Mouse (Mus musculus) MN1 (cell line): ENCODE results near the gene Mea1.

Experiments used
- DNase-seq: peaks from one replicate; pipeline ENCODE4 v3.0.0-alpha.2; 2016; ENCODE audit warnings: low spot score

Mea1 gene

DNA sequence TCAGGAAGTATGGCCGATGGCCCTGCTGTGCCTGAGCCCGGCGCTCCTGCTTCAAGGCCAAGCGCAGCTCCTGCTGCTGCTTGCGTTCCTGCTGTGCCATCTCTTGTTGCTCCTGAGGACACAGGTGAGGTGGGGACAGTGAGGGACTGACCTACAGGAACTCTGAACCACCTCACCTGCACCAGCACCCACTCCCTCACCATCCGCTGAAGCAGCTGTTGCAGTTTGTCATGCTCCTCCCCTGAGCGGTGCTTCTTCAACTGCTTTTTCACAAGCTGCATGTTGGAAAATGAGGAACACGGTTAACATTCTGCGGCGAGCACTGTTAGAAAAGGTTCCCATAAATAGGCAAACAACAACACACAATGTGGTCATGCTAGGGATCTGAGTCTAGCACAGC lies 8.7 kb upstream of the Mea1 start:
- DNase-seq = no peak

GRCm38 (mm10) chr17:46673850-46674529 lies 4.6 kb upstream of the Mea1 start, which contains the start of gene Rrp36:
Rrp36 (minus strand) TSS chr17:46674352.
- DNase-seq = peak; percentile 95

GRCm38 (mm10) chr17:46674530-46675283 lies 3.9 kb upstream of the Mea1 start:
- no peak for DNase-seq

GRCm38 (mm10) chr17:46678911-46679310 lies 318 bp downstream of the Mea1 start:
- DNase-seq = no peak

DNA sequence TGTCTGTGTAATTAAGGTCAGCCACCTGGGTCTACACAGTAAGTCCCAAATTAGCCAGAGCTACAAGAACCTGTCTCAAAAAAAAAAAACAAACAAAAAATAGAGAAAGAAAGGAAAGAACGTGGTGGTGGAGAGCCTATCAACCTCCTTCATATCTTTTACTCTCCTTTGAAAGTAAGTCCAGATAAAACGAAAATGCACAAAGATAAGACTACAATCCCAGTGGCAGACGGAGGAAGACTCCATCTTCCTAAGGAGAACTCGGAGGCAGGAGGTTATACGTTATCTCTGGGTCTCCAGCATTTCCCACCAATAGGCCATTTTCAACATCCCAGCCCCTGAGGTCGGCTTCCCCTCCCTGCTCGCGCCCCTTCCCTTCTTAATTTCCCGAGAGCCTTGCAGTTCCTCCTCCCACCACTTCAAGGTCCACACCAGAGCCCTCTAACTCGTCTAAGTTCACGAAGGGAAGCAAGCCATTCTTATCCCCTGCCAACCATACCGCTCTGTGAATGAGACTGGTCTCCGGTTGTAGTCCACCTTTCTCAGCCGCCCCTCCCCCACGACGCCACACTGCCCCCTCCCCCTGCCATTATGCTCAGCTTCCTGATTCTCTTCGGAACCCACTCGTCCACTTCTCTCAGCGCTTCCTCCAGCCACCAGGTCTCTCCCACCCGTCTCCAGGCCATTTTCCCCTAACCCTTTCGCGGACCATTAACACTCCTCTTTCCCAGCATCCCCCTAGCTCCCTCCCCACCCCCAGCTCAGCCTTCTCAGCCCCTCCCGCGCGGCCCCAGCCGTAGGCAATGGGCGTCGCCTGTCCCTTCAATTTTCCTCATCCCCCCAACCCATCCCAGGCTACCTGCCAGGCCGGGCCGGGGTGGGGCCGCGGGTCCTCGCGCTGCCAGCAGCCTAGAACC lies 1.5 kb downstream of the Mea1 start:
- peak; percentile 75 for DNase-seq

GRCm38 (mm10) chr17:46680760-46681373 lies 2.3 kb downstream of the Mea1 start, which contains the start of gene Klhdc3:
Klhdc3 (minus strand) TSS chr17:46680914.
- DNase-seq = peak; percentile 99

GRCm38 (mm10) chr17:46681466-46682118 lies 3.0 kb downstream of the Mea1 start:
- DNase-seq = no peak

DNA sequence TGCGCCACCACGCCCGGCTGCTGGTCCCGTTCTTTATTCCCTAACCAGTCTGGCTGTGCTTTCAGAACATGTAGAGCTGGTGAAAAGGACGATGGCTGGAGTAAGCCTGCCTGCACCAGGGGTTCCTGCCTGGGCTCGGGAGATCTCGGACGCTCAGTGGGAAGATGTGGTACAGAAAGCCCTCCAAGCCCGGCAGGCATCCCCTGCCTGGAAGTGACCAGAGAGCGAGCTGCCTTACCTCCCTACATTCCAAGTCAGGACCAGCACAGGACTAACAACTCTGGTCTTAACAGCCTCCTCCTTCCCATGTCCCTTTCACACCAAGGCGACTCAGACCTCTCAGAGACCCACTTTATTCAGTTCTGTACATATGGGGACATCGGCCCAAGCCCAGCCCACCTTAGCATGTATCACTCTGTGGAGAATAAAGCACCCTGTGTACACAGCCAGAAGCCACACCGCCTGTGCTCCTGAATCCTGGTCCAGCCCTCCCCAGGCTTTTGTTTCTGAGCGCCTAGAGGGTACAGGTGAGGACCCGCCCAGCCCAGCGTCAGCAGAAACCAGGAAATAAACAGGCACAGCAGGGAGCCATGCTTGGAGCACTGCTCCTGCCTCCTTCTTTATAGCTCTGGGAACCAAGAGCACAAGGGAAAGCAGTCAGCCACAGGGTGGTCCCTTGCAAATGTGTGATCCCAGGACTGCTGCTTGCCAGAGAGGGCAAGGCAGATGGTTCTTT lies 4.2 kb downstream of the Mea1 start:
- no peak for DNase-seq

GRCm38 (mm10) chr17:46685913-46686312 lies 7.3 kb downstream of the Mea1 start:
- no peak for DNase-seq

DNA sequence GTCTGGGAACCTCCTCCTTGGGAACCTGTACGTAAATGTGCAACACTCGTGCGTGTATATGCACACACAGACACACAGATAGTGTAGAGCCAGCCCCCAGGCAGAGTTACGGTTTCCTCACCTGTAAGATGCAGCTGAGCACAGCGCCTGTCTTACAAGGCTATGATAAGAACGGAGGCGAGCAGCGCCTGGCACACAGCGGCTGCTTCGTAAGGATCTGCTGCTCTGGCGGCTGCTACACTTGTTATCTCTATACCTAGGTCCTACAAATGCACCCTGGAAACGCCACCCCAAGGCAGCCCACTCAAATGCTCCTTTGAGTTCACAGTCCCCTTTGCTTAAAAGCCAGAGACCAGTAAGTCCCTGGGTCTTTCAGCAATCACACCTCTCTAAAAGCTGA lies 12.1 kb downstream of the Mea1 start:
- DNase-seq = no peak

DNA sequence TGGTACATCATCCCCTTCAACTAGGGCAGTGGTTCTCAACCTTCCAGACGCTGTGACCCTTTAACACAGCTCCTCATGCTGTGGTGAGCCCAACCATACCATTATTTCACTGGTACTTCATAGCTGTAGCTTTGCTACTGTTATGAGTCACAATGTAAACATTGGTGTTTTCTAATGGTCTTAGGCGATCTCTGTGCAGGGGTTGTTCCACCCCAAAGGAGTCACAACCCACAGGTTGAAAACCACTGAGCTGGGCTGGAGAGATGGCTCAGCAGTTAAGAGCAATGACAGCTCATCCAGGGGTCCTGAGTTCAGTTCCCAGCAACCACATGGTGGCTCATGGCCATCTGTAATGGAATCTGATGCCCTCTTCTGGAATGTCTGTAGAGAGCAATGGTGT lies 12.8 kb downstream of the Mea1 start:
- no peak for DNase-seq

GRCm38 (mm10) chr17:46694517-46695063 lies 16.0 kb downstream of the Mea1 start:
- DNase-seq = no peak

- no peak for DNase-seq
These were observed 19.9 kb downstream of the Mea1 start for GRCm38 (mm10) chr17:46698515-46698914.

DNA sequence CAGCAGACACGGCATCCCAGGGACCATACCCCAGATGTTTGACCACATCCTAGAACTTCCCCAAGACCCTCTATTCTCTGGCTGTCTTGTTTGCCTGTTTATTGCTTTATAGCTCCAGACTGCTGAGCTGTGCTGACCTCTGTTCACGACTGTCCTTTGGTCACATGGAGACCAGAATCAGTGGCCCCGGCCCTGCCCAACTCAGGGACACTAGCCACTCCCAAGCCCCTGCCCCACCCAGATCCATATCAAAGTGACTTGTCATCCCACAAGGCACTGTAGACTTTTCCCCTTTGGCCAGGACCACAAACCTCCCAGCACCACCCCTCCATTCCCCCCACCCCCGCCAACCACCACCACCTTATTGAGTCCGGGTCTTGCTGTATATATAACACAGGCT lies 20.7 kb downstream of the Mea1 start:
- no peak for DNase-seq

DNA sequence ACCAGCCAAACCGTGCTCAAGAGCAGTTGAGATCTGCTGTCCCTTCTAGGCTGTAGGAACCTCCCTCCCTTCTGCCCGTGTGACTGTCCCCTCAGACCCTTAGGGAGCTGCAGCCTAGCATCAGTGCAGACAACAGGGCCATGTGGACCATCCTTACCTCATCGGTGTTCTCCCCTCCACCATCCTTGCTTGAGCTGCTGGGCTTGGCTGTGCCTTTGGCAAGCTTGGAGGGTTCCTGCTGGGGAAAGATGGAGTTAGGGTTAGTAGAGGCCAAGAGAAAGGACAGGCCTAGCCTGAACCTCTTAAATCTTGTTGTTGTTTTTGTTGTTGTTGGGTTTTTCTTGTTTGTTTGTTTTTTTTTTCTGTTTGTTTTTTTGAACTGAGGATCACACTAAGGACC lies 21.3 kb downstream of the Mea1 start:
- no peak for DNase-seq

DNA sequence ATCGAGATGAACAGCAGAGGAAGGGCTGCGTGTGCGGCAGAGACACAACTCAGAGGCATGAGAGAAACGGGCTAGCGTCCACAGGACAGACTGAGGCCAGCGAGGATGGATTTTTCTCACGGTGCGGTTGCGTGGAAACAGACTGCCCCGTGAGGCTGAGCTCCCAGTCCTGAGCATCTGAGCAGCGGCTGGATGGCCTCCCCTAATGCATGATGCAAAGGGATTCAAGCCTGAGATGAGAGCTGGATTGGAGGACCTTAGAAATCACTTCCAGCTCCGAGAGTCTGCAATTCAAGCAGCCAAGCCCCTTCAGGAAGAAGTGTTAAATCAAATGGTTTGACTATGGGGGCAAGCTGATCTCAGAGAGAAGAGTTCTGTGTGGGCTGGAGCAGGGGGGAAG lies 22.9 kb downstream of the Mea1 start:
- no peak for DNase-seq

GRCm38 (mm10) chr17:46702100-46702499 lies 23.5 kb downstream of the Mea1 start:
- DNase-seq = no peak

DNA sequence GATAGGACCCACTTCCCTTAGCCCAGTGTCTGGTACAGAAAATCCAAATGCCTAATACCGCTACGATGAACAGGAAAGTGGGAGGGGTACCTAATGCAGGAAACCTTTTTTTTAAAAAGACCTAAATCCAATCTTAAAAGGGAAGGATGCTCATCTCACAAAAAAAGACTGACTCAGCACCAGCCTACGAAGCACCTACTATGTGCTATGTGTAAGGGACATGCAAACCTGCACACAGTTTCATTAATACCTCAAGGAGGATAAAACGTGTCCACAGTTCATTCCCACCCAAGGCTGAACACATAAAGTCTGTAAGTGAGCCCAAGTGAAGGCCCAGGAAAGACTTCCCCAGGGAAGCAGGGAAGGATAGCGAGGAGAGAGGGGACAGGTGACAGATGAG lies 23.9 kb downstream of the Mea1 start:
- DNase-seq = no peak

DNA sequence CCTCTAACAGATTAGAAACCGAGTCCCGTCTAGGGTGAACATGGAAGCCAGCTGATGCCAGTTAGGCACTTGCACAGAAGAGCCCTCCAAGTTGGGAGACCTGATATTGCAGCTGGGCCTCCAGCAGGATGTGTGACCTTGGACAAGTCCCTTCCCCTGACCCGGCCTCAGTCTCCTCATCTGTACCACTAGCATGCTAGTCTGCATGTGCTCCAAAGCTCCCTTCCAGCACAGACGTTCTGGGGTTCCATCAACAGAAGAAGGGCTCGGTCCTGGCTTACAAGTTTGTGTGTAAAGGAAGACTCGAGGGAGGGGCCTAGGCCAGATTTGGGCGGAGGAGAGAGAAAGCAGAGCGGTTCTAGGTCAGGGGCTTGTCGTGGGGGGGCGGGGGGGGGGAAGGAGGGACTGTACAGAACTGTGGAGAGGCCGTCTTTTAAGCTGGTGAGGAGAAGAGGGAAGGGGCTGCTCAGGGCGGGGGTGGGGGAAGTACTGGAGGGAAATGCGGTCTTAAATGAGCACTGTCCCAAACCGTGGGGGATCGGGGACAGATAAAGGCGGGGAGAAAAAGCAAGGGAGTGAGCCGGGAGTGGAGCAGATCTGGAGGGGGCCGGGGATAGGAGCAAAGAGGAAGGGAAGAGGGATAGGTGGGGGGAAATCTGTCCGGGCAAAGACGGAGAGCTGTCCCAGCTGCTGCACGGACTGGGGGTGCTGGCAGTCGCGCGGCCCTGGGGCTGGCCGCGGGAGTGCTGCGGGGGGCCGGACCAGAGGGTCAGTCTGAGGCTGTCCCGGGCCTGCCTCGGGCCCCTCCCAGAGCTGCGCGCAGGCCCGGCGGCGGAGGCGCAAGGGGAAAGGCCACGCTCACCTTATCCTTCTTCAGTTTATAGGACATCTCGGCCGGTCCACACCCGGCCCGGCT lies 25.6 kb downstream of the Mea1 start:
- peak; percentile 32 for DNase-seq
